Mouse (Mus musculus) kidney, adult 2 months (tissue): ENCODE measurements around the gene Sez6. TPM values are rescaled to one million over a fixed set of nuclear protein-coding genes. Genes with fewer than 3 reads are reported as not detected.

Experiments
- DNase-seq: peaks from one replicate; pipeline ENCODE4 v3.0.0; 2021
- H3K27ac ChIP-seq: fragments of 200-500 bp; 2 replicates; pipeline ENCODE4 v1.5.1; 2012; ENCODE audit warnings: low read depth, low read length, control low read depth, inconsistent platforms; ENCODE audit not compliant: insufficient read depth
- H3K27me3 ChIP-seq: fragments of 200-500 bp; replicated peaks from 2 replicates; pipeline ENCODE4 v1.6.1; 2012; ENCODE audit warnings: mild to moderate bottlenecking, moderate library complexity, low read length, inconsistent platforms; ENCODE audit not compliant: control insufficient read depth, insufficient read depth
- H3K36me3 ChIP-seq: fragments of 200-500 bp; 2 replicates; pipeline ENCODE4 v1.6.1; 2012; ENCODE audit warnings: mild to moderate bottlenecking, moderate library complexity, low read length, inconsistent platforms; ENCODE audit not compliant: control insufficient read depth, insufficient read depth
- H3K4me1 ChIP-seq: fragments of 200-500 bp; 2 replicates; pipeline ENCODE4 v1.6.1; 2011; ENCODE audit warnings: low read length; ENCODE audit not compliant: control insufficient read depth, insufficient read depth
- H3K4me3 ChIP-seq: fragments of 200-500 bp; 2 replicates; pipeline ENCODE4 v1.5.1; 2011; ENCODE audit warnings: mild to moderate bottlenecking, low read depth, low read length, control low read depth; ENCODE audit not compliant: insufficient read depth
- CTCF ChIP-seq: fragments of 200-500 bp; conservative IDR thresholded peaks from 2 replicates; pipeline ENCODE4 v1.5.1; 2011; ENCODE audit warnings: low read depth, mild to moderate bottlenecking, control low read depth, low read length, moderate library complexity, mixed read lengths; ENCODE audit not compliant: insufficient read depth, insufficient read length
- POLR2A ChIP-seq: fragments of 200-500 bp; IDR thresholded peaks from one replicate; pipeline ENCODE4 v1.6.1; 2011; ENCODE audit warnings: low read depth, low read length, control low read depth
- WGBS: fragments of 180-500 bp; shearing (Covaris S2); methylation state at CpG from one replicate; pipeline ENCODE4 v1.1.7; 2018; 5-methylcytosine and 5-hydroxymethylcytosine counted together
- polyA plus RNA-seq: library from polyadenylated mRNA; depleted of rRNA; stranded (reverse); fragments of >200 nt; gene quantifications from 2 replicates; pipeline ENCODE4 v1.2.3, GENCODE M21; 2012

Gene Sez6
- polyA plus RNA-seq, 1 experiment = 0.27 TPM

- no peak for DNase-seq
- H3K27ac ChIP-seq = no peak overlapping the region
- H3K27me3 ChIP-seq = no peaks in the 10 kb centered on the region; the same call in 1 of the 2 replicates
- TF ChIP-seq POLR2A (no peak), CTCF (no peak)
- no peaks in the 10 kb centered on the region for H3K36me3 ChIP-seq
- no peaks in the 10 kb centered on the region for H3K4me1 ChIP-seq
- no peak overlapping the region for H3K4me3 ChIP-seq
- 29% methylated on average over 12 of the region's 12 CpGs for WGBS
These were observed 19.6 kb downstream of the Sez6 start for GRCm38 (mm10) chr11:77950125-77950685.

- no peak for DNase-seq
- Histone ChIP-seq H3K4me3 (no peak overlapping the region), H3K4me1 (no peaks in the 10 kb centered on the region), H3K27ac (no peak overlapping the region), H3K36me3 (no peaks in the 10 kb centered on the region), H3K27me3 (no peaks in the 10 kb centered on the region; the same call in 1 of the 2 replicates)
- 72% methylated on average over 5 of the region's 5 CpGs for WGBS
- no peak for TF ChIP-seq CTCF
- TF ChIP-seq POLR2A = no peak
These were observed 20.2 kb downstream of the Sez6 start for GRCm38 (mm10) chr11:77950797-77951228.

GRCm38 (mm10) chr11:77953671-77954070, 23.1 kb downstream of the Sez6 start:
- Histone ChIP-seq H3K27ac (no peak overlapping the region), H3K27me3 (no peaks in the 10 kb centered on the region), H3K4me3 (no peak overlapping the region), H3K36me3 (no peaks in the 10 kb centered on the region), H3K4me1 (no peaks in the 10 kb centered on the region)
- DNase-seq = peak; percentile 39
- TF ChIP-seq POLR2A (no peak), CTCF (peak; percentile 69)
- WGBS = 48% methylated on average over 9 of the region's 9 CpGs

- no peaks in the 10 kb centered on the region for H3K27me3 ChIP-seq
- H3K27ac ChIP-seq = no peak overlapping the region
- peaks cover 2% of the 10 kb centered on the region; the same call in 1 of the 2 replicates for H3K4me1 ChIP-seq
- no peaks in the 10 kb centered on the region for H3K36me3 ChIP-seq
- WGBS = 68% methylated on average over 3 of the region's 3 CpGs
- H3K4me3 ChIP-seq = no peak overlapping the region
- no peak for DNase-seq
- TF ChIP-seq POLR2A (no peak), CTCF (no peak)
These were observed 25.8 kb downstream of the Sez6 start for GRCm38 (mm10) chr11:77956428-77956827.

- 79% methylated on average over 2 of the region's 2 CpGs for WGBS
- Histone ChIP-seq H3K27me3 (no peaks in the 10 kb centered on the region), H3K27ac (no peak overlapping the region), H3K4me3 (no peak overlapping the region), H3K4me1 (peaks cover 3% of the 10 kb centered on the region; the same call in 1 of the 2 replicates), H3K36me3 (no peaks in the 10 kb centered on the region)
- TF ChIP-seq POLR2A (no peak), CTCF (no peak)
- DNase-seq = no peak
These were observed 27.7 kb downstream of the Sez6 start for GRCm38 (mm10) chr11:77958268-77958667.

GRCm38 (mm10) chr11:77958932-77959331, 28.3 kb downstream of the Sez6 start:
- TF ChIP-seq POLR2A = no peak
- TF ChIP-seq CTCF = no peak
- Histone ChIP-seq H3K27me3 (no peaks in the 10 kb centered on the region), H3K4me3 (no peak overlapping the region), H3K36me3 (no peaks in the 10 kb centered on the region), H3K4me1 (peaks cover 3% of the 10 kb centered on the region; the same call in 1 of the 2 replicates), H3K27ac (no peak overlapping the region)
- WGBS = 79% methylated on average over 9 of the region's 9 CpGs
- DNase-seq = no peak

GRCm38 (mm10) chr11:77960199-77960598, 29.6 kb downstream of the Sez6 start:
- no peaks in the 10 kb centered on the region for H3K36me3 ChIP-seq
- TF ChIP-seq CTCF = no peak
- TF ChIP-seq POLR2A = no peak
- H3K27ac ChIP-seq = no peak overlapping the region
- H3K4me1 ChIP-seq = peaks cover 3% of the 10 kb centered on the region; the same call in 1 of the 2 replicates
- no peaks in the 10 kb centered on the region for H3K27me3 ChIP-seq
- no peak overlapping the region for H3K4me3 ChIP-seq
- WGBS = 75% methylated on average over 9 of the region's 9 CpGs
- DNase-seq = no peak
